Mouse (Mus musculus): ENCODE measurements around the gene Cbx4. TPM values are rescaled to one million over a fixed set of nuclear protein-coding genes. Genes with fewer than 3 reads are reported as not detected.
A peak's percentile ranks its signal among the peaks of the same experiment; 100 is the strongest.

The Cbx4 gene
- total RNA-seq, 4 experiments from 2014 or later, result 5.2 to 12.8 (median 8.4) TPM

GRCm38 (mm10) chr11:119041750-119042465, 44.1 kb downstream of the Cbx4 start:
- no peak for DNase-seq (ENCODE audit: low spot score)

- DNase-seq (ENCODE audit: low spot score), result no peak
Observed at GRCm38 (mm10) chr11:119041325-119041716, 44.7 kb downstream of the Cbx4 start.

- peak; percentile 98 for DNase-seq (ENCODE audit: low spot score)
Observed at GRCm38 (mm10) chr11:119040600-119041324, 45.3 kb downstream of the Cbx4 start, which contains the start of gene Cbx8. Gene Cbx8, minus strand, starts transcription at chr11:119040969.

DNA sequence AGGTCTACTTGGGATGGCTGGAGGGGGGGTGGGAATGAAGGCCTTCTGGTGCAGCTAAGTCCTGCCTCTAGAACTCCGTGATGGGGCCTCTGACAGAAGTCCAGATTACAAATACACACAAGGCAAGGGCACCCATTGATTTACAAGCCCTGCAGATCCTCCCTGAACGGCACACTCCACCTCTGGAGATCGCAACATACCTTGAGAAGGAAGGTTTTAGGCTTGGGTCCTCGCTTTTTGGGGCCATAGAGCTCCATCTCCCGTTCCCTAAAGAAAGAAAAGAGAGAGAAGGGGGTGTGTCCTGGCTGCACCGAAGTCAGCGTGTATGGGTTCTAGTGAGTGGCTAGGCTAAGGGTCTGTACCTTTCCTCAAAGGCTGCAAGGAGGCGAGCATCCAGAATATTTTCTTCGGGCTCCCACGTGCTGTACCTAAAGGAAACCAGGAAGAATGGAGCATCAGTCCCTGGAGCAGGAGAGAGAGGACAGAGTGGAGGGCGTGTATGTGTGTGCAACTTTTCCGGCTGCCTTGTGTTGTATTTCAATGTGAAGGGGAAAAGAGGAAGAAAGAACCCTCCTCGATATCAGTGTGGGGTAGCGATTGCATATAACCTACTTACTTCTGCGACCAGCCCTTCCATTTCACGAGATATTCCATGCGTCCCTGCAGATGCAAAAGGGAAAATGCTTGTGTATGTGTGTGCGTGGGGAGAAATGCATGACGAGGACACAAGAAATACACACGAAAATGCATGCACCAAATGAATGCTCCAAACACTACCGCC, 46.1 kb downstream of the Cbx4 start:
- no peak for DNase-seq (ENCODE audit: low spot score)

DNA sequence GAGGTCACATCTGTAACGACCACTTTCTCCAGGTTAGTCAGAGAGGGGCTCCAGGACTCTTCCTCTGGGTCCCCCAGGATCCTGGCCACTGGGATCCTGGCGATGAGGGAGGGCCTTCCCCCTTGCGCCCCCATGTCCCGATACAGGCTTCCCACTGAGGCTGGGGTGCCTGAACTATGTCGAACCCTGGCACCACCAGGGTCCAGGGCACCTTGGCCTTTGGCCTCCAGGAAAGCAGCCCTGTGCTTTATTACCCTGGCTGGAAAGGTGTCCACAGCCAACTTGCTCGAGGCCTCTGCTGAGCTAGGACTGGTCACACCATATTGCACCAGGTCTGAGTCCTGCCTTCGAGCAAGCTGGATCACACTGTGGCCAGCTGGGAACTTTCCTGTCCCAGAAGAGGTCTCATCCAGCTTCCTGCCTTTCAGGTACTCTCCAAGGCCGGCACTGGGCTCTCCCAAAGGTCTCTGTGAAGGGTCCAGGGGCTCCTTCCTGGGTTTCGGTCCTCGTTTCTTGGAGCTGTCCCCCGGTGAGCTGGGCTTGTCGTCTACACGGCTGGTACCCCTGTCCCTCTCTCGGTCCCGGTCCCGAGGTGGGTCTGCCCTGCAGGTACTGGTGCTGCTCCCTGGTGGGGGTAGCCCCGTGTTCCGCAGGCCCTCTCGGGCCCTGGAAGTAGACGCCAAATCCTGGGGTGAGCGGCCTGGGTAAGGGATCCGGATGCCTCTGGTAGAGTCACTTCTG, 47.1 kb downstream of the Cbx4 start:
- DNase-seq (ENCODE audit: low spot score), result no peak

DNA sequence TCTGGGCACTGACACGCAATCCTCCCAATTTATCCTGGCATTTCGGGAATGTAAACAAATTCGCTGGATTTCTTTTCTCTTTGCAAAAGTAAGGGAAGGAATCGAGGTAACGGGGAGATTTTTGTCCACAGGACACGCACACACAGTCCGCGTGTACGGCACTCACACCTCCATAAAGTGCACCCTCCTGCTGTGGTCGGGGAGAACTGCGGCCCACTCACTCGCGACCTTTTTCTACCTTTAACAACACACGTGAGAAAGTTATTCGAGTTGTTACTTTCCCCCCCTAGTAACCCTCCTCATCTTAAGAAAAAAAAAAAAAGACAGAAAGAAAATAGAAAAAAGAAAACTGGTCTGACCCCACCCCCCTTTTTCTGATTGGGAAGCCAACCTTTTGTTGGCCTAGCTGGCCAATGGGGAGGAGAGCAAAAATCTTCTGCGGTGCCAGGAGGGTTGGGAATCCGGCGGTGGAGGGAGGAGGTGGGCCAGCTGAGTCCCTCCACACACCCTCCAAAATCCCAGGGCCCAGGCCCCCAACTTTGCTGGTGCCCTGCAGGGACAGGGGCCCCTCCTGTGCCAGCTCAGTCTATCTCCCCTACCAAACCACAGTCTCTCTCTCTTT, 48.1 kb downstream of the Cbx4 start:
- no peak for DNase-seq (ENCODE audit: low spot score)

- DNase-seq (ENCODE audit: low spot score), result no peak
Observed at GRCm38 (mm10) chr11:119036934-119037779, 48.9 kb downstream of the Cbx4 start.

GRCm38 (mm10) chr11:119036447-119036846, 49.6 kb downstream of the Cbx4 start:
- no peak for DNase-seq (ENCODE audit: low spot score)

GRCm38 (mm10) chr11:119035686-119036165, 50.3 kb downstream of the Cbx4 start:
- no peak for DNase-seq (ENCODE audit: low spot score)

GRCm38 (mm10) chr11:119035094-119035685, 50.8 kb downstream of the Cbx4 start:
- DNase-seq (ENCODE audit: low spot score), result no peak

DNA sequence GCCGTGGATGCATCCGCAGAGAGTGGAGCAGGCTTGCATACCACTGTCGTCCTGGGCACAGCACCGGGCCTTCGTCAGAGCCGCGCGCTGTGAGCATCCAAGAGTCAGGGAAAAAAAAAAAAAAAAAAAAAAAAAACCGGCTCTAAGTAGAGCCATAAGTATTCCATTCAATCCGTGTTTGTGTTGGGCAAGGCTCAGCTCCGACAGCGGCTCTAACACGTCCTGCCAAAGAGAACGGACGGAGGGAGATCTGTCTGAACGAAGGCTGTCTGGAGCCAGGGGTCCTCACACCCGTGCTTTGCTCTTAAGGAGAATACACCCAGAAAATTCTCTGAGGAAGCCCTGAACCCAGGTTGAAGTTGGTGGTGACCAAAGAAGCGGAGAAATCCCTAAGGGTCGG, 51.4 kb downstream of the Cbx4 start:
- no peak for DNase-seq (ENCODE audit: low spot score)

DNA sequence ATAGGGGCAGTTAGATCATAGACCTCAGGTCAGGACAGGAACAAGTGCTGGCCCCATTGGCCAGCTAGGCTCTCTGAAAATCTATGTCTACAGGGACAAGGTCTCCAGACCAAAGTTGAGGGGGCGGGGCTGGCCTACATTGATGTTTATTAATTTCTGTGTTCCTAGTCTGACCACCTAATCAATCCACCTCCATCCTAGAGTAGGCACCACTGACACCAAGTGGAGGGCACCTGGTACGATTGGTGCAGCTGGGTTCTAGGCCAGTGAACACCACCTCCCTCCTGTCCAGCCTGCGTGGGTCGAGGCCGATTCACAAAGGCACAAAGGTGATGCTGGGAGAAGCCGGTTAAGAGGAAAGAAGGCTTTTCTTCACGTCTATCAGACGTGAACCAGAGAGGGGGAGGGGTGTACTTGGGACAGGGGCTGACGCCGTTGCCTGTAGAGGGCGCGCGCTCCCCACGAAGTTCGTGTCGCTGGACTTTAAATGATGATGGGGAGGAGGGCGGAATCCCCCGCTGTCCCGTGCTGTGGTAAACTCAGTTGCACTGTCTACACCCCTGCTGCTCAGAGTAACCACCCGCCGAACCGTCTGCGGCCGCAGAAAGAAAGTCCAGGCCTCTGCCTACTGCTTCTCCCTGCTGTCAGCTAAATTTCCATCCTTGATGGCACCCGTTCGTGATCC, 52.0 kb downstream of the Cbx4 start:
- peak; percentile 81 for DNase-seq (ENCODE audit: low spot score)

Other genes starting within 250 kb of the Cbx4 start
- under 1 TPM in 3 of 4 experiments, not detected in 1; 0.14 to 0.19 (median 0.16) TPM for gene Rbfox3, start 174.6 kb downstream of the Cbx4 start, total RNA-seq (2022)
- not detected for gene Enpp7, start 98.0 kb downstream of the Cbx4 start, total RNA-seq (2022)
- gene Cbx2, start 63.3 kb downstream of the Cbx4 start, total RNA-seq (2022), result 1 to 10 TPM; 2.0 to 3.9 (median 2.9) TPM
- 1 to 10 TPM; 3.6 to 4.9 (median 4.6) TPM for gene Cbx8, start 45.3 kb downstream of the Cbx4 start, total RNA-seq (2022)
- 10 to 100 TPM; 60.3 to 72.2 (median 64.4) TPM for gene Tbc1d16, start 142.3 kb upstream of the Cbx4 start, total RNA-seq (2022)
- gene Ccdc40, start 142.4 kb upstream of the Cbx4 start, total RNA-seq (2022), result under 1 TPM in 1 of 4 experiments, not detected in 3; 0.20 TPM
- 100 to 1,000 TPM; 108 to 126 (median 114) TPM for gene Gaa, start 181.7 kb upstream of the Cbx4 start, total RNA-seq (2022)
- gene Eif4a3, start 213.9 kb upstream of the Cbx4 start, total RNA-seq (2022), result 10 to 100 TPM; 57.7 to 77.2 (median 66.8) TPM
- under 1 TPM in 2 of 4 experiments, not detected in 2; 0.13 to 0.14 TPM for gene Card14, start 221.5 kb upstream of the Cbx4 start, total RNA-seq (2022)

All from heart, adult 8-10 months (tissue).